Mouse (Mus musculus): ENCODE data around the gene Taf15. TPM values are rescaled to one million over a fixed set of nuclear protein-coding genes. Genes with fewer than 3 reads are reported as not detected.

The Taf15 gene
- polyA plus RNA-seq (2012; rRNA removed) = 24.8 and 30.1 TPM in 2 replicates

GRCm38 (mm10) chr11:83472324-83473234 is at the start of gene Taf15:
TSS of gene Taf15 (plus strand) at chr11:83473086.

GRCm38 (mm10) chr11:83429355-83429754 is 43.5 kb upstream of the Taf15 start, which contains the start of gene Gas2l2:
TSS of gene Gas2l2 (minus strand) at chr11:83429455.

DNA sequence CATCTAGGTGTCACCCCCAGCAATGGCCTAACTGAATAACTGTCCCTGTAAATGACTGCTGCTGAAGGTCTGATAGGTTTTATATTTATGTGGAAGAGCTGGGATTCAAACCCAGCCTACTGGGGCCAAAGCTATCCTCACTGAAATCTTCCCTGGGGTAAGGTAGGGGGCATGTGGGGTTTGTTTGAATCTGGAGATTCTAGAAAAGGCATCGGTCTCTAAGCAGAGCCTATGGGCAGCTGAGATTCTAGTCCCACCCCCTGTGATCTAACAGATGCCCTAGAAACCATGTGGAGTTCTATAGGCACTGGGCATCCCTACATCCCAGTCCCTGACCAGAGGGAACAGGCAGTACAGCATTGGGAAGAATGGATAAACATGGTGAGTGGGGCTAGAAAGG is 35.5 kb upstream of the Taf15 start, which contains the start of gene 1700020L24Rik:
Gene 1700020L24Rik (plus strand): TSS at position 301 of the 400 bp plus-strand sequence.

GRCm38 (mm10) chr11:83462711-83463244 is 10.1 kb upstream of the Taf15 start, which contains the start of gene Mmp28:
TSS of gene Mmp28 (minus strand) at chr11:83463071.

GRCm38 (mm10) chr11:83522075-83522474 is 49.2 kb downstream of the Taf15 start, which contains the start of gene Heatr9:
TSS of gene Heatr9 (minus strand) at chr11:83522175.

GRCm38 (mm10) chr11:83530360-83530759 is 57.5 kb downstream of the Taf15 start, which contains the start of gene Ccl5:
TSS of gene Ccl5 (minus strand) at chr11:83530518.

Other genes starting within 250 kb of the Taf15 start
- 10.2 and 11.4 TPM in 2 replicates for gene Slfn14, start 186.4 kb upstream of the Taf15 start, polyA plus RNA-seq (2012; rRNA removed)
- 10.6 and 11.5 TPM in 2 replicates for gene Ap2b1, start 174.1 kb upstream of the Taf15 start, polyA plus RNA-seq (2012; rRNA removed)
- 4.5 and 4.9 TPM in 2 replicates for gene Pex12, start 170.5 kb upstream of the Taf15 start, polyA plus RNA-seq (2012; rRNA removed)
- gene Rasl10b, start 63.9 kb upstream of the Taf15 start, polyA plus RNA-seq (2012; rRNA removed) = 0.05 and 0.07 TPM in 2 replicates
- 0.01 TPM in 1 of 2 replicates, not detected in the other for gene Gas2l2, start 43.6 kb upstream of the Taf15 start, polyA plus RNA-seq (2012; rRNA removed)
- 5.3 and 7.1 TPM in 2 replicates for gene 1700020L24Rik, start 35.4 kb upstream of the Taf15 start, polyA plus RNA-seq (2012; rRNA removed)
- 0.37 and 0.45 TPM in 2 replicates for gene Mmp28, start 10.0 kb upstream of the Taf15 start, polyA plus RNA-seq (2012; rRNA removed)
- 0.01 TPM in 1 of 2 replicates, not detected in the other for gene Heatr9, start 49.1 kb downstream of the Taf15 start, polyA plus RNA-seq (2012; rRNA removed)
- 3.7 and 6.4 TPM in 2 replicates for gene Ccl5, start 57.4 kb downstream of the Taf15 start, polyA plus RNA-seq (2012; rRNA removed)
- gene Ccl9, start 105.5 kb downstream of the Taf15 start, polyA plus RNA-seq (2012; rRNA removed) = 36.2 and 38.4 TPM in 2 replicates
- 7.1 and 7.7 TPM in 2 replicates for gene Ccl6, start 120.0 kb downstream of the Taf15 start, polyA plus RNA-seq (2012; rRNA removed)
- gene Rpl9-ps1, start 172.5 kb downstream of the Taf15 start, polyA plus RNA-seq (2012; rRNA removed) = not detected in 2 replicates
- gene Ccl3, start 176.3 kb downstream of the Taf15 start, polyA plus RNA-seq (2012; rRNA removed) = 0.90 and 1.7 TPM in 2 replicates
- 0.91 and 1.3 TPM in 2 replicates for gene Ccl4, start 189.5 kb downstream of the Taf15 start, polyA plus RNA-seq (2012; rRNA removed)
- 12.9 and 14.2 TPM in 2 replicates for gene Wfdc17, start 230.9 kb downstream of the Taf15 start, polyA plus RNA-seq (2012; rRNA removed)
- not detected in 2 replicates for gene Wfdc18, start 235.9 kb downstream of the Taf15 start, polyA plus RNA-seq (2012; rRNA removed)

All from liver, embryonic 18 days (tissue).